Mouse (Mus musculus): ENCODE measurements around the gene Trappc6a.

Gene Trappc6a

DNA sequence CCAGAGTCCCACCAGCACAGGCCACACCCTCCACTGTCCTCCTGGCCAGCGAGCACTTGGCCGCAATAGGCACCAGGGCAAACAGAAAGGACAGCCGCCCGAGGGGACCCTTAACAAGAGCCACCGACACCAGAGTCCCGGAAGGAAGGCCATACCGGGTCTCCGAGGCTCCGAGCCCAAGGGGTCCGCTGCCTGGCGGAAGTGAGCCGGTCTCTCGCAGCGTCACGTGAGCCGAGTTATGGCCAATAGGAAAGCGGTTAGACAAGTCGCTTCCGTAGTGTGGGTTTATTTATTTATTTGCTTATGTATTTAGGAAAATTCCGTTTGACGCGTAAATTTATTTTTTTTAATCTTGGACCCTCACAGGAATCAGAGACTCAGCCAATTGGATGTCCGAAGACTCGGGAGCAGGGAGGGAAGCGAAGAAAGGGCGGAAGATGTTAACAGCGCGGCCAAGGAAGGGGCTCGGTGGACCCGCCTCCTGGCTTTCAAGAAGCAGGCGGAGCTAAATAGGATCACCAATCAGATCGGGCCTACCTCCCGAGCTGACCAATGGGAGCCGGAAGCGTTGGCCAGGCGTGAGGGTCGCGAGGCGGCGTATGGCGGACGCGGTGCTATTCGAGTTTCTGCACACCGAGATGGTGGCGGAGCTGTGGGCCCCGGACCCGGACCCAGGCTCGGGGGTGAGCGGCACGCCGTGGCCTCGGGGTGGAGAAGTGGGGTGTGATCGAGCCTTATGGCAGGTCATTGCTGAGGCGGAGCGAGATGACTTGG is at the start of gene Trappc6a, which contains the start of gene Bloc1s3:
Gene Trappc6a (plus strand): TSS at position 246 of the 774 bp plus-strand sequence.
Gene Bloc1s3 (minus strand): TSS at position 218 of the 774 bp plus-strand sequence.
- peak; percentile 94 to 95 for DNase-seq

DNA sequence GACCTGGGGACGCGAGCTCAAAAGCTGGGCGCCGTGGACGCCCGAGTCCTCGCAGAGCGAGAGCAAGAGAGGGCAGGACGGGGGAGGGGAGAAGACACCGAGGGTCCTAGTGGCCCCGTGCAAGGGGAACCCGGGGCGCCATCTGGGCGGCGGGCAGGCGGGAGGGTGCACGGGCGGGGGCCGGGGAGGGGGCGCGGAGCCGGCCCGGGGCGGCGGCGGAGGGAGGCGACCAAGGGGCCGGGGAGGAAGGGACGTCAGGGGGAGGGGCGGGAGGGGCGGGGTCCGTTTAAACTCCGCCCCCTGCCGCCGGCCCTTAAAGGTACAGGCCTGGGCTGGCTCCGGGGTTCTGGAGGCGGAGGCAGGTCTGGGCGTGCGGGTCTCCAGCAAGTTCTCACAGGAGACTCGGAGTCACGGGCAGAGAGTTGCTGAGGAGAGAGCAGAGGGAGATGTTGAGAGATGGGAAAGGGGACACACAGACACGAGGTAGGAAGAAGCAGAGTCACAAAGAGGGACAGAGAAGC is 49.5 kb upstream of the Trappc6a start, which contains the start of gene Mark4:
Gene Mark4 (minus strand): TSS at position 231 of the 521 bp plus-strand sequence.
- DNase-seq, result peak; percentile 83 to 85

DNA sequence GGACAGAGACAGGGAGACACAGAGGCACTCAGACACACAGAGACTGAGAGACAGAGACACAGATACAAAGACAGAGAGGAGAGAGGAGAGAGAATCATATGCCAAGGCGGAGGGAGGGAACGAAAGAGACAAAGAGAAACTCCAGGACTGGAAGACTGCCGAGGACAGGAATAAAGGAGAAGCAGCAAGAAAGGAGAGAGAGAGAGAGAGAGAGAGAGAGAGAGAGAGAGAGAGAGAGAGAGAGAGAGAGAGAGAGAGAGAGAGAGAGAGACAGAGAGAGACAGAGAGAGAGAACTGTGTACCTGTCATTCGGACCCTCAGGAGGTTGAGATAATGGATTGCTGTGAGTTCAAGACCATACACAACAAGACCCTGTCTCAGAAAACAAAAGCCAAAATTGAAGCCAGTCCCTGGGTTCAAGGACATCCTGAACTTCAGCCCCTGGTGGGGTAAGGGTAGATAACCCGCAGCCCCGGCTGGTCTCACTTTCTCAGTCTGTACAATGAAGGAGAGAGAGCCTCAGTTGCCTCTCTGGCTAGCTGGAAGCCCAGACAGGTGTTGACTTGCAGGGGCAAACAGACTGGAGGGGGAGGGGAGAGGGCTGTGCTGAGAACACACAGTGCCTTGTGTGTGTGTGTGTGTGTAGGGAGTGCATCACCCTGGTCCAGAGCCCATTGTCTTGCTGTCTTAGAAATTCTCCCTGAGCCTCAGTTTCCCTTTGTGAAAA is 48.9 kb upstream of the Trappc6a start:
- DNase-seq, result no peak

DNA sequence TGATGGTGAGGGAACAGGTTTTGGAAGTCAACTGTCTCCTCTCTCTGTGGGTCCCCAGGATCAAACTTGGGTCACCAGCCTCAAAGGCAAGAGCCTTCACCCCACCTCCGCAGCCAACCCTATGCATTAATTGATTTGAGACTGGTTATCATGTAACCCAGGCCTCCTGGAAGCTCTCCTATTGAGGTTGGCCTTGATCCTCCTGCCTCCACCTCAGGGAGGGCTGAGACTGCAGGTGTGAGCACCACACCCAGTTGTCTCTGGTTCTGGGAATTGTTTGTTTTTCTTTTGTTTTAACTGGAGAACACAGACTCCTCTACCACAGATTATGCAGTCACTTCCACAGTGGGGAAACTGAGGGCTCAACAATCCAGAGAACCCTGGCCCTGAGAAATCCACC is 47.7 kb upstream of the Trappc6a start:
- DNase-seq, result no peak

DNA sequence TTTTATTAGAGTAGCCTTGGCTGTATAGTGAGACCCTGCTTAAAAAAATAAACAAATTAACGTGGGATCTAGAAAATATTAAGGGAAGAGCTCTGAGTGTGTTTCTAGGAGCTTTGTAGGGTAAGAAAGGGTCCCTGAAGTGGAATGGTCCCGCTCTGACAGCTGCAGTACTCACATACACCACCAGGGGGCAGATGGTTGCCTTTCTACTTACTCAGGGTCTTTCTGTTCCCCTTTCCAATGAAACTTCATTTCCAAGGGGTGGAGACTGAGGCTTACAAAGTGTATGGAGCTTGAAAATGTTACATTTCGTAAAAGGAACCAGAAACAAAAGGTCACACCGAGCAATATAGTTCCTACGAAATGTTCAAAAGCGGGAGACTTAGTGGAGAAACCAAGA is 46.7 kb upstream of the Trappc6a start:
- peak; percentile 71 to 87 for DNase-seq

DNA sequence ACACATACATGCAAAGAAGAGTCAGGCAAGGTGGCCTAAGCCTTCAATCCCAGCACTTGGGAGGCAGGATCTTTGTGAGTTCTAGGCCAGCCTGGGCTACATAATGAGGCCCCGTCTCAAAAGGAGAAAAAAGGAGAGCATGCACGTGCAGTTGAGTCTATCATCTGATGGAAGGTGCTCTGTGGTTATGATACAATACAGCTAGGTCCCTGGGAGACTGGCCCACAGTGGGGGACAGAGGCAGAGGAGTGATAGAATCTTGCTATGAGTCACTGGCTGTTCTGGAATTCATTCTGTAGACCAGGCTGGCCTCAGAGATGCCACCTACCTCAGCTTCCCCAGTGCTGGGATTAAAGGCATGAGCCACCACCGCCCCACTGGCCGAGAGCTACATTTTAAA is 45.8 kb upstream of the Trappc6a start:
- no peak for DNase-seq

DNA sequence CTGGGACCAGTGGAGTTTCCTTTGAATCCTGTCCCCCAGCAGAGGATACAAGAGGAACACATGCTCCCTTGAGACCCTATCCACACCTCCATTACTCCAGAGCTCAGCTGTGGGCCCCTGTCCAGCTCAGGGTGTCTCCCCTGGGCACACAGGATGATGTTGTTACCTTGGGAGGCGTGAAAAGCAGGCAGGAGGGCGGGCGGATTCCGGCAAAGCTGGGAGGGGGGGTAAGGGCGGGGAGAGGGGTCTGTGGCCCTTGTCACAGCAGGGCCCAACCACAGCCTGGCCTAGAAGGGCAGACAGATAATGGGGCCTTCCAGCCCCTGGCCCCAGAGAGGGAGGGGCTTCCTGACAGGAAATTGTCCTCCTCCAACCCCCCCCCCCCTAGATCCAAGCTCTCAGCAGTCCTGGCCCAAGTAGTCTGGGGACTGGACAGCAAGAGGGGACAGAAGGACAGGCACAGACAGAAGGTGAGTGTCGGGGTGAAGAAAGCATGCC is 45.3 kb upstream of the Trappc6a start, which contains the start of gene Exoc3l2:
Gene Exoc3l2 (plus strand): TSS at position 448 of the 498 bp plus-strand sequence.
- DNase-seq, result no peak

DNA sequence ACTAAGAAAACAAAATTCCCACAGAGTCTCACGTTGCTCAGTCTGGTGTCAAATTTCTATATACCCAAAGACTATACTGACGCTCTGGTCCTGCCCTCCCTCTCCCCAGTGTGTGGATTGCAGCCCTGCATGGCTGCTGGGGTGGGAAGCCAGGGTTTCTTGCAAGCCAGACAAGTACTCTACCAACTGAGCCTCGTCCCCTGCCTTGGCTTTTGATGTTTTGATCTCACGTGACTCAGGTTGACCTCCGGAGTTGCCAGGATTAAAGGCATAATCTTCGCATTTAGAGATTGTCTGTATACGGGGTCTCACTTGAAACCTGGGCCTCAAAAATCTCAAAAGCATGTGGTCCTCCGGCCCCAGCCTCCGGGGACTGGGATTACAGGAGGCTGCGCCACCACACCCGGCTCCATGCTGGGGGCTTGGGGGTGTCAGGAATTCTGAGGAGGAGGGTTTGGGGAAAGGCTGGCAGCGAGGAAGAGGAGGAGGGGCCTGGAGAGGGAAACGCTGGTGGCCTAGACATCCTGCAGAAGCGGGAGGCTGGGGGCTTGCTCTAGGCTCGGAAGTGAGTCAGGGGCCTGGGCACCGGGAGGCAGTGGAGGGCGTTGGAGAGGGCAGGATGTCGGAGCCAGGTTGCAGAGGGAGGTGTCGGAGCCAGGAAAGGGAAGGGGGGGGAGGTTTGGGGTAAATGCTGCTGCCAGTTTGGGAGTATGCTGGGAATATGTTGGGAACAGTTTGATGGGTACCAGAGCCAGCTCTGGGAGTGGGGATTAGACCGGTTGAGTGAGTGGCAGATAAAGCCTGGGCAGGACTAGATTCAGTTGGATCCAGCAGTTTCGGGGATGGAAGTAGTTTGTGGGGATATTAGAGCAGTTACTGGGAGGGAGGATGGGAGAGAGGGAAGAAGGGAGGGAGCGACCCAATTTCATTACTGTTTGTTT is 43.6 kb upstream of the Trappc6a start:
- DNase-seq, result peak in 1 of 2 experiments; percentile 43

DNA sequence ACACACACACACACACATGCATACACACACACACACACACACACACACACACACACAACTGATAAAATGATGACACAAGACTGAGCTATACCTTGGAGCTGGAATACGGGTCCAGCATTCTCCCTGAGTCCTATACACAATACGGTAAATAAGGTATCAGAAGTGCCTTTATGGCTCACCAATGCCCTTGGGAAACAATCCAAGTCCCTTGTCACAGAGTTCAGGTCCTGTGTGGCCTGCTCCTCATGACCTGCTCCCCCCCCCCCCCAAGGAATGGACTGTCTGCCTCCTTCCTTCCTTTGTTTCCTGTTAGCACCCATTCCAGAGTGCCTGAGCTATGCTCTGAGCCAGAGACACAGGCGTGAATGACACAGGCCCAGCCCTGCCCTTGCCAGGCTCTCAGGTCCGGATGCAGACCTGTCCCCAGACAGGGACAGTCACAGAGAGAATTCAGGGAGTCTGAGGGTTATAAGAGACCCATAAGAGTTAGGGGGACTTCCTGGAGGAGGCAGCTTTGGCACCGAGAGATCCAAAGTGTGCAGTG is 41.5 kb upstream of the Trappc6a start:
- DNase-seq, result no peak

DNA sequence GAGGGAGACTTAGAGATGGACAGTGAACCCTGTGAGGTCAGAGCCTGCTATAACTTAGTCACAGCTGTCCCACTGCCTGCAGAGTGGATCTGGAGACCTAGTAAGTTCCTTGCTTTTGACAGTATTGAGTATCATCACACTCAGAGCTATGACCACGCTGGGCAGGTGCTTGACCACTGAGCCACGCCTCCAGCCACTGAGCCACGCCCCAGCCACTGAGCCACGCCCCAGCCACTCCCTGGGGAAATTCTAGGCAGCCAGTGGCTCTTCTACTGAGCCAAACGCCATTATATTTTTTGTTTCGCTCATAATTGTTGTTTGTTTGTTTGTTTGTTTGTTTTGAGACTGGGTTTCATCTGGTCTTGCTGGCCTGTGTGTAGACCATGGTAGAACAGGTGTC is 40.6 kb upstream of the Trappc6a start:
- DNase-seq, result no peak

DNA sequence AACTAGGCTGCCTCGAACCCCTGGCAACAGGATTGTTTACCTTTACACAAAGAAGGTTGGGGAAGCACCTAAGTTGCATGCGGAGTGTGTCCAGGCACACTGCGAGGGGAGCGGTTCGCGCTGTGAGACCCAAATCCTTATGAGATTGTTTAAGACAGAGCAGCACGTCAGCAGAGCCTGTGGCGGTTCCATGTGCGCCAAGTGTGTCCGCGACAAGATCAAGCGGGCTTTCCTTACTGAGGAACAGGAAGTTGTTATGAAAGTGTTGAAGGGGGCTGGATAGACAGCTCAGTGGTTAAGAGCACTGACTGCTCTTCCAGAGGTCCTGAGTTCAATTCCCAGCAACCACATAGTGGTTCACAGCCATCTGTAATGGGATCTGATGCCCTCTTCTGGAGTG is 39.9 kb upstream of the Trappc6a start:
- DNase-seq, result no peak

DNA sequence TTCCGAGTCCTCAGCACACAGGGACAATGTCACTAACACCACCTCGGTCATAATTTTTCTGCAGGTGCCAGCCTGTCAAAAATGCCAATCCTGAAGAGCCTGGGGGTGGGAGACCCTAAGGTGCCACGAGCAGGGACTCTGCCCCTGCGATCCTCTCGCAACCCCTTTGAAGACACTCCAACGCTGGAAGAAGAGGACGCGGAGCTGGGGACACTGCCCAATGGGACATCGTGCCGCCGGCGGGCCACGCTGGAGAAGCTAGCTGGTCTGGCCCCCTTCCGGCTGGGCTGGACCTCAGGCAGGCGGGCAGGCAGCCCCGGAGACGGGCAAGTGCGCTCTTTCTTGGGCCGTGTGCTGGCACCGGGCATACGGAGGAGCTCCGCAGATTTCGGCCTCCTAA is 38.8 kb upstream of the Trappc6a start:
- DNase-seq, result no peak

DNA sequence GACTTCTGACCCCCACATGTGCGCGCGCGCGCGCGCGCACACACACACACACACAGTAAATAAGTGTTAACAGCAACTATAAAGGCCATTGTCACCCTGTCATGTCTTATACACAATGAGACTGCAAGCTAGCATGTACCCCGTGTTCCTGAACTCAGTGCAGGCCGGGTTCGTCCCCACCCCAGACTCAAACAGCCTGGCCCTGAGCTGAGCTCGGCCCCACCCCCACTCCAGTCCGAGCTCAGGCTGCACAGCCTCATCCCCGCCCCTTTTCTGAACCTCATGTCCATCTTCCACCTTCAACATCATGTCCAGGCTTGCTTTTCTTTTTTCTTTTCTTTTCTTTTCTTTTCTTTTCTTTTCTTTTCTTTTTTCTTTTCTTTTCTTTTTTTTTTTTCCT is 37.9 kb upstream of the Trappc6a start:
- DNase-seq, result no peak

DNA sequence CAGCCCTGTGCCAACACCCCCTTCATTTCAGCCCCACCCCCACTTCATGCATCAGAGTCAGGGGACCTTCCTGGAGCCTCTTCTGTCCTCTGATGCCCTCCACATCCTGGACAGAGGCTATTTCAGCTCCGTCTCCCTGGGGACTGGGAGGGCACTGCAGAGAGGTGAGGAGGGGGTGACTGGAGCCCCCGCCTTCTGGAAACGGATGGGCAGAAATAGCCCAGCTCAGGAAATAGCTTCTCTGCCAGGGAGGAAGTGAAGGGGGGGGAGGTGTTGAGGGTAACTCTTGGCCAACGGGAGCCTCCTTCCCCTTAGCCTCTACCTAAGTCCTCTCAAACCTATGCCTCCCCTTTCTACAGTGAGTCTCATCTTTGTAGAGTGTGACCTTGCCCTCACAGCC is 35.8 kb upstream of the Trappc6a start:
- DNase-seq, result peak; percentile 62 to 72

DNA sequence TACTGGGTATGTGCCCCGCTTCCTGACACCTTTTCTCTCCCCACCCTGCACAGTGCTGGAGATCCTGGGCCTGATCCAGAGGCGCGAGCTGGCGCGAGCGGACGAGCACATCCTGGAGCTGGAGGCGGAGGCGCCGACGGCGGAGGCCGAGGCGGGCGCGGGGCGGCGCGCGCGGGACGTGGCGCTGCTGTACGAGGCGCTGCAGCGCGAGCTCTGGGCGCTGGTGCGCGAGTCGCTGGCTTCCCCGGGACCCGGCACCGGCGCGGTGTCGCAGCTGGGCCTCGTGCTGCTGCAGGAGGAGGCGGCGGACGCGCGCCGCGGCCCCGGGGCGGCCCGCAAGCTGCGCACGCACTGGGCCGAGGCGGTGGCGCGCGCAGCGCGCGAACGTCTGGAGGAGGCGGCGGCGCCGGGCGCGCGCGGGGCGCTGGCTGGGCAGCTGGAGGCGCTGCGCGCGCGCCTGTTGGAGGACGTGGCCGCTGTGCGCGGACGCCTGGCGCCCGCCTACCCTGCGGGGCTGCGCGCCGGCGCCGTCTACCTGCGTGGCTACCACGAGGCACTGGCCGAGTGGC is 34.2 kb upstream of the Trappc6a start:
- DNase-seq, result peak; percentile 78 to 91

DNA sequence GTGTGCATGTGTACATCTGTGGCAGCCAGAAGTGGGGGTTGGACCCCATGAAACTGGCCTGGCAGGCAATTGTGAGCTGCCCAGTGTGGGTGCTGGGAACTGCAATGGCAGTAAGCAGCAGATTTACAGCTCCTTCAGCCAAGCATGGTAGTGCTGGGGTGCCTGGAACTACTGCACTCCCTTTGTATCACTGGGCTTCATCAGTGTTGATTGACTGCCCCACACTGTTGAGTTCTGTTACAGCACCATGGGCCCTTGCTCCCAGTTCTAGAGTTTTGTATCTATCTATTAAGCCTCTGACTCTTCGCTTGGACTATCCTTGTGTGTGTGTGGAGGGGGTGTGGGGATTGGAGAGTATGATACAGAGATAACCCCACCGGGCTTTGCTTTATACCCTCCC is 31.1 kb upstream of the Trappc6a start:
- no peak for DNase-seq

DNA sequence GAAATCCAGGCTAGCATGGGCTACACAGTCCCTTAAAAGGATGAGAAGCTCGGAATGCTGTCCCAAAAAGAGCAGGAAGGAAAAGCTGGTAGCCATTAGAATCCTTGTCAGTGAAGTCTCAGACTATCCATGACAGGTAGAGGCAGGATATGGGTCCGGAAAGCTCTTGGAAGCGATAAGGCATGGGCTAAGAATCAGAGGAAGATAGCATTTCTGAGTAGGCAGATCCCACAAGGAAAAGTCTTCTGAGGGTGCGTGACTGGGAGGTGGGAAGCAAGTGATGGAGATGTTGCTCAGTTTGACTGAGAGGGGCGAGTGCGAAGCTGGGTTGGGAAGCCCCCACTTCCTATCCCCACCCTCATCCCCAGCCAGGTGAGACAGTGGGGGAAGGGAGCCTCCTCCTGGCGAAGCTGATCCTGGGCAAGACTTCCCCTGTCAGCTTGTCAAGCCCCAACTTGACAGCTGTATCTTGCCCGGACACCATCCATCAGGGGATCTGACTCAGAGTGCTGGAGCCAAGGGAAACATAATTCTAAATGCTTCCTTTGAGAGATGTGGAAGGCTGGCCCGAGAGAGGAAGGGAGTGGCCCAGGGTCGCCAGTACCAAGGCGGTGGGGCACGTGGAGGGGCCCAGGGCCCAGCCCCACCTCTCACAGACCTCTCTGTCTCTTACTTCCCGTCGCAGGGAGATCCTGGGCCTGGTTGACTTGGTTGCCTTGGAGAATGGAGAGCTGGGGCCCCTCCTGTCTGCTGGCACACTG is 30.4 kb upstream of the Trappc6a start:
- peak in 1 of 2 experiments; percentile 56 for DNase-seq

DNA sequence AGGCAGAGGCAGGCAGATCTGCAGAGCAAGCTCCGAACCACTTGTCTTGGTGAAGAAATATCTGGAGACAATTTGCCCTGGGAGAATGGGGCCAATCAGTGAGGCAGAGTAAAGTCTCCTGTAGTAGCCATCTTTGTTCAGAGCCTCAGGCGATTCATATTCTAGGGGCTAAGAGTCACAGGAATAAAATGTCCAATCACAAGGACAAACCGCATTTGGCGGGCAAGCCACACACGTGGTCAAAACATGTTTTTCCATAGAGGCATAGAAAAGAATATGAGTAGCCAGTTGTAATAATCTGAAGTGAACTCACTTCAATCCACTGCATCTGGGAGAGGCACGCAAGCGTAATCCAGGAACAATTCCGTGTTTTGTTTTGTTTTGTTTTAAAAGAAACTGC is 24.9 kb upstream of the Trappc6a start:
- DNase-seq, result no peak

DNA sequence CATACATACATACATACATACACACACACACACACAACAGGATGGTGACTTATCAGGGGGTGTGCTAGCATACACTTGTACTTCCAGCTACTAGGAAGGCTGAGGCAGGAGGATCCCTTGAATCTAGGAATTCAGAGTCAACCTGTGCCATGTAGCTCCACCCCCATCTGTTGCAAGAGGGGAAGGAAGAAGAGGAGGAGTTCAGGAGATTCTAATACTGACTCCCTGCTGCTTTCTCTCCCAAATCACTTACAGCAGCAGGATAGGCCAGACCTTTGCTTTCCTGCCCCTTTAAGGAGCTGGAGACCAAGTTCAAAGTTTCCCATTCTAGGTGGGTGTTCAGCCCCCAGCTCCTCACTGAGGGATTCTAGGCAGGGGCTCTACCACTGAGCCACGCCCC is 22.7 kb upstream of the Trappc6a start:
- no peak for DNase-seq

DNA sequence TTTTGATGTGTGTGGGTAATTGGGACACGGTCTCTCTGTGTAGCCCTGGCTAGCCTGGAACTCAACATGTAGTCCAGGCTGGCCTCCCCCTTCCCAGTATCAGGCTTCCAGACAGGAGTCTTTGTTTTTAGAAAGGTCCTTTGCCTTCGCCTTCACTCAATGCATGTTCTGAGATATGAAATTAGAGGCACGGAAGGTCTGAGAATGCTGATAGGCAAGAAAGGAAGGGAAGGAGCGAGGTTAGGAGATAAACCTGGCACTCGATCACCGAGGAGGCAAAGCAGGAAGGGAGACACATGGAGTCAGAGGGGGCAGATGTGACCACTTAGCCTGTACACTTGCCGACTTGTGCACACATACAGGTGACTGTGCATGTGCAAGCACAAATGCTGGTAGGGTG is 21.6 kb upstream of the Trappc6a start:
- DNase-seq, result no peak

DNA sequence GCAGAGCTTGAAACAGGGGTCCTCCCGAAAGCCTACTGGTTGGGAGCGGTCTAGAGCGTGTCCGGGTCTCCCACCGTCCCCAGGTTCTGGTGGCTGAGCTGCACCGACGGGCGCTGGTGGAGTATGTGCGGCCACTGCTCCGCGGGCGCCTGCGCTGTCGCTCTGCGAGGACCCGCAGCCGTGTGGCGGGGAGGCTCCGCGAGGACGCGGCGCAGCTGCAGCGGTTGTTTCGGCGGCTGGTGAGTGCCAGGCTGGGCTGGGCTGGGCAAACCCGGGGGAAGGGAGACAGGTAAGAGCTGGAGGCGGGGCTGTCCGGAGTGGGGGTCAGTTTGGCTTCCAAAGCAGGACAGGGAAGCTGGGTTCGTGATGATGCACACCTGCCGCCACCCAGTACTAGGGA is 18.7 kb upstream of the Trappc6a start:
- DNase-seq, result no peak

All from lung, postnatal 4 days (tissue).